Mouse (Mus musculus): Measurements from ENCODE around the gene Taf3.

- TF ChIP-seq CTCF (IDR thresholded peaks at IDR 0.05) (no peak), EP300 (IDR thresholded peaks at IDR 0.05; ENCODE audit: insufficient read depth, low read depth, low read length) (no peak)
Measured at GRCm38 (mm10) chr2:9926905-9927283, 121.5 kb downstream of the Taf3 start.
